Mouse (Mus musculus): ENCODE results near the gene Defb22.
A peak's percentile ranks its signal among the peaks of the same experiment; 100 is the strongest.

Gene Defb22

DNA sequence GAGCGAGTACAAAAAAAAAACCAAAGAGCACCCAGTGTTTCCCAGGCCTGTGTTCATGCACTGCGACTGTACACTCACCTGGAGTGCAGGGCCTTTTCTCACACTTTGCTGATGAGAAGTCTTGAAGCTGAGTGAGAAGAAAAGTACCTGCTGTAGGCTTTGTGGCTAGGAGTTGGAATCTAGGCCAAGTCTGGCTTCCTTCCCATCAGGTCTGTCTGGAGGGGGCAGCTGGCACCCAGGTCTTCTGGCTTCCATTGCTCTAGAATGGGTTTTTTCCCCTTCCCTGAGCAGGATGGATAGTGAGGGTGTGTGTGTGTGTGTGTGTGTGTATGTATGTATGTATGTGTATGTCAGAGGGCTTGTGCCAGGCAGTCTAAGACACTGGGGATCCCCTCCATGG, 50.1 kb downstream of the Defb22 start:
- DNase-seq (ENCODE audit: low spot score) = no peak

DNA sequence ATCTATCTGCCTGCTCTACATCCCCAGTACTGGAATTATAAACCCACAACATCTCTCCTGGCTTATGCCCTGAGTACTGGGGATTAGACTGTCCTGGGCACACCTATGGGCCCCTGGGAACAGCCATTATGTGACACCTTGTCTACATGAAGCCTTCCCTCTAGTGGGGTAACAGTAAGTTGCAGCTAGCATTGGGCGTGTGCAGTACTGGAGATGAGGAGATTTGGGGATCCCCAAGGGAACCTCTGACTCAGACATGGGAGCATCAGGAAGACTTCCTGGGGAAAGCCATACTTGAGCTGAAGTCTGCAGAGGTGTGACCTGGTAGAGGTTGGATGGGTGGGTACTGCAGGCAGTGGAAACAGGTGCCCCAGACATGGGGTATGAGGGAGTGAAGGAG, 51.0 kb downstream of the Defb22 start:
- DNase-seq (ENCODE audit: low spot score) = no peak

DNA sequence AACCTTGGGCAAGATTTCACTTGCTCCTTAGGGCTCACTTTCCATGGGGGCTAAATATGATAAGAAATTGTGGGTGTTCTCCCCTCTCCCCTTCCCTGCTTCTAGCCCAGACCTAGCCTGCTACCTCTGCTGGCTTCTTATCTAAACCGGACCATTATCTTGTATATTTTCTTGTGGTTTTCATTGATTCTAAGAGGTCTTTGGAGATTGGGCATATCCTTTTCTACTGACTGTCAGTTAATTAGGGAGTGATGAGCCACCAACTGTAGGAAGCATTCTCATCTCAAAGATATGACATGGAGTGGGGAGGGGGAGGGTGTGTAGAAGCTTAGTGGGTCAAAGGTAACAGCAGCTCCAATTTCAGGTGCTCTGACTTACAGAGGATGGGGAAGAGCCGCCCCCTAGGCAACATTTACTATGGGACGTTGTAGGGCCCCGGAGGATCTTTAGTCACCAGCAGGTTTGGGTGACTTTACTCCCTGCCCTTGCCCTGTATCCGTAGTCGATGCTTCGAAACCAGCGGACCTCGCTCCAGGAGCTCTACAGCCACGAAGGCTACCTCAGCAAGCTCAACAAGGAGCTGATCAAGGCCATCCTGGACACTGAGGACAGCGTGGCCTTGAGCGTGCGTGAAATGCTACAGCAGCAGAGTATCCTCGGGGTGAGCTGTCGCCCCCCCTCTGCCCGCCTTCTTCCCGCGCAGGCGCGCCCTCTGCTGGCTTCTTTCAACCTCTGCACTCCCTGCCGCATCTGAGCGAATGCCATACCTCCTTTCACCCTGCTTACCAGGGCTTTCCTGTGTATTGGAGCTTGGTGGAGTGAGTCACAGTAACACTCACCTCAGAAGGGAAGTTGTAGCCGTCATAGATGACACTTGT, 52.7 kb downstream of the Defb22 start:
- peak; percentile 47 for DNase-seq (ENCODE audit: low spot score)

DNA sequence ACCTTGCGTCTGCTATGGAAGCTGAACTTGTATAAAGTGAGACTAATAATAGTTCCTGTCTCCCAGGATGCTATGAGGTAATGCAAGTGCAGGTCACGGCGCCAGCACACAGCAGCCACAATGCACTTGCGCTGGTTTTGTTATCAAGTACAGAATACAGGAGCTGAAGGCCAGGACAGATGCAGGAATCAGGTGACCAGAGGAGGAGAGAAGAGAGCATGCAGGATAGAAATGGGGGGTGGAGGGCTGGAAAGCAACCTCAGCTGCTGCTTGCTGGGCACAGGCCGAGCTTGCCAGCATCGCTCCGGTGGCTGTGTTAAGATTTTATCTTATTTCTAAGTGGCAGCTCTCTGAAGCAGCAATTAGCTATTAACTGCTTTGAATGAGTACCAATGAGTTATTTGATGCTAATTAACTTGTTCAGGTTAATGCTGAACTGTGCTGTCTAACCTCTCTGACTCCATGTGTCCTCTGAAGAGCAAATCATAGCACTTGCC, 53.5 kb downstream of the Defb22 start:
- no peak for DNase-seq (ENCODE audit: low spot score)

Measured in adipocyte (in vitro differentiated cells).